Mouse (Mus musculus) left cerebral cortex, postnatal 4 days (tissue): ENCODE measurements around the gene 4930548H24Rik. TPM values are rescaled to one million over a fixed set of nuclear protein-coding genes. Genes with fewer than 3 reads are reported as not detected.
A peak's percentile ranks its signal among the peaks of the same experiment; 100 is the strongest.
"Not testable (repeated sequence)": the region's sequence is repeated elsewhere in the genome, so short reads cannot be mapped to it uniquely, and the experiment has no call there.

Experiments used
- DNase-seq: peaks from one replicate; pipeline ENCODE4 v3.0.0-alpha.2; 2022
- intact Hi-C: fragments of 180-260 bp; cut with DNase I; formaldehyde crosslinking; loops from one replicate; pipeline ENCODE4 v1.15.1; 2025
- total RNA-seq, 2 experiments: library from RNA; stranded (reverse); gene quantifications; 2 replicates each; pipeline ENCODE4 v1.2.3; 2021

The 4930548H24Rik gene
- total RNA-seq: under 1 TPM; 0.54 TPM

- no peak for DNase-seq
- intact Hi-C loops: no loop called here
These were observed at the start of gene 4930548H24Rik for GRCm38 (mm10) chr5:31485440-31485839. 4930548H24Rik (plus strand) TSS chr5:31485740.

DNA sequence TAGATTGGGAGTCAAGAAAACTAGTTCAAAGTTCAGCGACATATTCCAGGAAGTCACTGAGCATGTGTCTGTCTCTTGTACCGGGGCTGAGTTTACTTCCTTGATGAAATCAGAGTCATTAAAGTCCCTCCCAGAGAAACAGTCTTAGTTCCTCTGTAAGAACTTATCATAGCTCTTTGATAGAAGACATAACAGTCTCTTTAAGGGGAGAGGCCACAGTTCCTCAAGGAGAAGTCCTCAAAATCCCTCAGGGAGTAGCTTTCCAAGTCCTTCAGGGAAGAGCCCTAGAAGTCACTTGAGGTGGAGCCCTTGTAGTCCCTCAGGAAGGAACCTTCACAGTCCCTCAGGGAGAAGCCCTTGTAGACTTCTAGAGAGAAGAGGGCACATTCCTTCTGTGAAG lies 34.2 kb upstream of the 4930548H24Rik start:
- intact Hi-C loops: loop anchor here (5.0 kb wide), 1 partner anchor 154 kb away; the partner anchor contains the start of genes Fndc4 and Gckr
- no peak for DNase-seq

GRCm38 (mm10) chr5:31451878-31452561 lies 33.5 kb upstream of the 4930548H24Rik start, which contains the start of gene Zfp512:
Zfp512 (plus strand) TSS chr5:31452431.
- peak; percentile 96 for DNase-seq
- intact Hi-C loops: loop anchor here (5.0 kb wide), 1 partner anchor 155 kb away; the partner anchor contains the start of genes Fndc4 and Gckr

- DNase-seq: no peak
- intact Hi-C loops: loop anchor here (5.0 kb wide), 1 partner anchor 155 kb away; the partner anchor contains the start of genes Fndc4 and Gckr
These were observed 33.0 kb upstream of the 4930548H24Rik start for GRCm38 (mm10) chr5:31452562-31452878.

GRCm38 (mm10) chr5:31452886-31453410 lies 32.6 kb upstream of the 4930548H24Rik start:
- DNase-seq: no peak
- intact Hi-C loops: loop anchor here (5.0 kb wide), 1 partner anchor 156 kb away; the partner anchor contains the start of genes Fndc4 and Gckr

GRCm38 (mm10) chr5:31467798-31468197 lies 17.7 kb upstream of the 4930548H24Rik start:
- intact Hi-C loops: no loop called here
- DNase-seq: no peak

GRCm38 (mm10) chr5:31469711-31470110 lies 15.8 kb upstream of the 4930548H24Rik start:
- intact Hi-C loops: loop anchor here (10.0 kb wide), 1 partner anchor 195 kb away; no protein-coding TSS in a partner anchor
- no peak for DNase-seq

GRCm38 (mm10) chr5:31470334-31470733 lies 15.2 kb upstream of the 4930548H24Rik start:
- peak; percentile 41 for DNase-seq
- intact Hi-C loops: loop anchor here (10.0 kb wide), 1 partner anchor 196 kb away; no protein-coding TSS in a partner anchor

- no peak for DNase-seq
- intact Hi-C loops: no loop called here
These were observed 5.0 kb upstream of the 4930548H24Rik start for GRCm38 (mm10) chr5:31480536-31480935.

GRCm38 (mm10) chr5:31487889-31488288 lies 2.3 kb downstream of the 4930548H24Rik start:
- intact Hi-C loops: no loop called here
- no peak for DNase-seq

DNA sequence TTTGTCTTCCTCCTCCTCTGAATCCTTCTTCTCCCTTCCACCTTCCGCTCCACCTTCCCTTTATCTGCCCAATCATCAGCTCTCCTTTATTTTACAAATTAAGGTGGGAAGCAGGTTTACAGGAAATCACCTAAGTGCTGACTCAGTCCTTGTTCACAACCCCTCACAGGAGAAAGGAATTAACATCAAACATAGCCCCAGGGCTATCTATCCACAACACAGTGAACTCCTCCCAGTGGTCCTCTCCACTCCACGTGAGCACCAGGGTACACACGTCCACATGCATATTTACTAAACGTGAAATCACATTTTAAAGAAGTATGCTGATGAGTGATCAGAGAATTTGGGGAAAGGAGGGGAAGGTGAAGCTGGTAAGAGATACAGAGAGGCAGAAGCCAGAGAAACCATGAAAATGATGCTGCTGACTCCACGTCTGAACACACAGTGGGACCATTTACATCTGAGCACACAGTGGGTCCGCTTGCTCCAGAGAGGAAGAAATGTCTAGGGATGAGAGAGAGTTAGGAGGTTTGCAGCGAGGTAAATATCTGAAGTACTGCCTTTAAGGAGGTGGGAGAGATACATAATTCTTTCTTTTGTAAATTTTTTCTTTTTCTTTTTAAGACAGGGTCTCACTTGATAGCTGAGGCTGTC lies 3.7 kb downstream of the 4930548H24Rik start:
- intact Hi-C loops: no loop called here

GRCm38 (mm10) chr5:31492031-31492430 lies 6.5 kb downstream of the 4930548H24Rik start:
- intact Hi-C loops: no loop called here
- no peak for DNase-seq

More for the DNA sequence above, 3.7 kb downstream of the 4930548H24Rik start:
- DNase-seq: no peak

DNA sequence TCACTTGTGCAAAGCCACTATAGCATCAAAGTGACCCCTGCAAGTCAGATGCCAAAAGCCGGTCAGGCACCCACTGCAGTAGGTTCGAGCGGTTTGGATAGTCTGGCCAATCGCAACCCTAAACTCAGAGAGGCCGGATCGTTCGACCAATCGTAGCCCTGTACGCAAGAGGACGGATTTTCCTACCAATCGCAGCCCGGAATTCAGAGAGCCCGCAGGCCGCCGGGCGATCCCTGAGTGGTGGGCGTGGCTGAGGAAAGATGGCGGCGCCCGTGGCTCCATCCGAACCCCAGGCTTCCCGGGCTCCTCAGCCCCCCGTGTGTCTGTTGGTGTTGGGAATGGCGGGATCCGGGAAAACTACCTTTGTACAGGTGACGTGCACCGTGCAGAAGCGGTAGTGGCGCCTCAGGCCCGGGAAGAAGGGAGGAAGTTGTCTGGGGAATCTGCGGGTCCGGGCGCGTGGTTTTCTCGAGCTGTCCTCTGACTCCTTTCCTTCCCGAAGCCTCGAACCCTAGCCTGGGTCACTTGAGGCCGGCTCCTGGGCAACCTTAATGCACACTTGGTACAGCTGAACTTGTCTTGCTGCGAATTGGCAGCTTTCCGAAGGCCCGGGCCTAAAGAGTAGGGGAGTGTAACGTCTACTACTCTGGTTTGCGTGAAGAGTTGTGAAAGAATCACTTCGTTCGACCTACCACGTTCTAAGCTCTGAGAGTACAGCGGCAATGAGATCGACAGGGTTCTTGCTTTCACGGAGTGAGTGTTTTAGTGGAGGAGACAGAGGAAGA lies 9.2 kb downstream of the 4930548H24Rik start, which contains the start of gene Gpn1:
Gpn1 (plus strand) TSS at position 229 of the 785 bp plus-strand sequence.
- intact Hi-C loops: no loop called here
- DNase-seq: peak; percentile 90

DNA sequence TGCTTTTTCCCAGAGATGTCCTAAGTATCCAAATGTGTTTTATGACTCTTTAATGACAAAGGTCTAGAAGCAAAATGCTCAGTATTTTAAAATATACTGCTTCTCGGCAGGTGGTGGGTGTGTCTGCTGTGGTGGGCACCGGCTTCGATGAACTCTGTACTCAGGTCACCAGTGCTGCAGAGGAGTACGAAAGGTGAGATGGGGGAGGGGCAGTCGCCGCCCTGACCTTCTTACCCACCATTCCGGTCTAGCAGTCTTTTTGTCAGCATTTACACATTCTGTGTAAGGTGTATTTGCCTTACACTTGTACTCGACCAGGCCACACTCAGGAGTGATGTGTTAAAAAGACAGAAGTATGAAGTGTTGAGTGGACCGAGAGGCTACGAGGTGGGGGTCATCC lies 19.3 kb downstream of the 4930548H24Rik start:
- no peak for DNase-seq
- intact Hi-C loops: no loop called here

DNA sequence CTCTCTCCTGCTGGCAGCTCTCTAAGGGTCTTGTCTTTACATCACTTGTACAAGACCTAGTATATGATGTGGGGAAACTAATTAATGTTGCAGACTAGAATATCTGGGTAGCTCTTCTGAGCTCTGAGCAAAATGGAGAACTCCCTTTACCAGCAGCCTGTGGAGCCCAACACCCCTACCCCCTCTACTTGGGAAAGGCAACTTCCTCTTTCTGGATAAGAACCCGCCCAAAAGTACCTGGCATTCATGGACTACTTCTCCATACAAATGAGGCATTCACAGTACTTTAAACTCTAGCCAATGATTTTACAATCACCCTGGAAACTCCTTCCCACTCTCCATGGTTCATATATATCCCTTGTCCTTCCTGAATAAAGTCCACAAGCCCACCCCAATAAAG lies 26.9 kb downstream of the 4930548H24Rik start:
- DNase-seq: no peak
- intact Hi-C loops: no loop called here

DNA sequence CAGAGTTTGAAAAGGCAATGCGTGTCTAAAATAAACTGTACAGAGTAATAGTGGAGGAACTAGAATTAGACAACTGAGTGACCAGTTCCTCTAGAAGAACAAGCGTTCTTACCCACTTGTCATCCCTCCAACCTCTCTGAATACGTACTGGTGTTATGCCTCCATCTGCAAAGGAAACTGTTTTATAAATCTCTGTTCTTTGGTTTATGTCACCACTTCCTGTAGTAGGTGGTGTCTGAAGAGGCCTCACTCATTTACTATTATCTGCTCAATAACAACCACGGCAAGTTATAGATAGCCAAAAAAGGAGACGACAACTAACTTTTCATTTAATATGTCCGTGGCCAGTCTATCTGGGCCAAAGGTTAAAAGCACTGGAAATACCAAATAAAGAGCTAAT lies 35.0 kb downstream of the 4930548H24Rik start:
- intact Hi-C loops: no loop called here
- DNase-seq: no peak

DNA sequence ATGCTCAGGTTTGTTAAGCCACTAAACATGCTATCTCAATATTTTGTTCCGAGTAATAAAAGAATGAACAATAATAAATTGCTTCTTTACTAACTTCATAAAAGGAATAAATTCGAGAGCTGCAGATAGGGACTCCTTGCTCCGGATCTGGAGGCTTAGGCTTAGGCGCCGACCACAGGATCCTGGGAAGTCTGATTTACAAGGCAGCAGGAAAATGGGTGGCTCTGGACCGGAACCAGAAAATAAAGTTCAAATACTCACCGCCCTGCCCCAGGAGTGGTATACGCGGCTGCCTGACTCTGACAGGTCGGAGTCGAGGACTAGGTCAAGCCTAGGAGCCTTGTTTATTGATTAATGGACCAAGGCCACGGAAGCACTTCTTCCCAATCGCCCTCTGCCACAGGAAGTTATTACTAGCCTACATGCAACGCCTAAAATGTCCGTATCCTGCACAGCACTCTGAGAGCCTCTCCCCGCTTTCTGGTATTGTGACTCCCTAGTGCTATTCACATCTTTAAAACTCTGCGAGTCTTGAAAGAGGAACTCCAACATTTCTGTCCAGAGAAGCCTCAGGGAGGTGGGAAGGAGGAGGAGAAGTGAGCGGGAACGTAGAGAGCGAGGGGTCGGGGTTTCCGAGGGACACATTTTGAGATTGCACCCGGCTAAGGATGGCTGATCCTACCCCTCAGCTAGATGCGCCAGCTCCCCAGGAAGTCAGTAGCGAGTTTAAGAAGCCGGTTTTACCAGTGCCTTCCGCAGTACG lies 41.0 kb downstream of the 4930548H24Rik start, which contains the start of gene Slc4a1ap:
Slc4a1ap (plus strand) TSS at position 642 of the 763 bp plus-strand sequence.
- intact Hi-C loops: no loop called here
- peak; percentile 66 for DNase-seq

DNA sequence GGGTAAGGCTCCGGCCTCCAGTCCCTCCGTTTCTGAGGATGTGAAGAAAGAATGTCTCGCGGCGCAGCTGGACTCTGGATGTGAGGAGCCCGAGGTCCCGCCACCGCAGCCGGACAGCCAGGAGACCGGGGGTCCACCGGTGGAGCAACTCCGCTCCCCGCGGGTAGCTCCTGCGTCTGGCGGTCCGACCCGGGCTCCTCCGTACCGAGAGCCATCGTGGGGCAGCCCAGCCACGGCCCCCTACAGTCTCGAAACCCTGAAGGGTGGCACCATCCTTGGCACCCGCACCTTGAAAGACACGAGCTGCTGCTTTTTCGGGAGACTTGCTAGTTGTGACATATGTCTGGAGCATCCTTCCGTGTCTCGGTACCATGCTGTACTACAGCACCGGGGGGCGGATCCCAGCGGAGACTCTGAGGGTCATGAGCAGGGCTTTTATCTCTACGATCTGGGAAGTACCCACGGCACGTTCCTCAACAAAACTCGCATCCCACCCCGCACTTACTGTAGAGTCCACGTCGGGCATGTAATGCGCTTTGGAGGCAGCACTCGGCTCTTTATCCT lies 41.7 kb downstream of the 4930548H24Rik start:
- intact Hi-C loops: no loop called here
- no peak for DNase-seq

DNA sequence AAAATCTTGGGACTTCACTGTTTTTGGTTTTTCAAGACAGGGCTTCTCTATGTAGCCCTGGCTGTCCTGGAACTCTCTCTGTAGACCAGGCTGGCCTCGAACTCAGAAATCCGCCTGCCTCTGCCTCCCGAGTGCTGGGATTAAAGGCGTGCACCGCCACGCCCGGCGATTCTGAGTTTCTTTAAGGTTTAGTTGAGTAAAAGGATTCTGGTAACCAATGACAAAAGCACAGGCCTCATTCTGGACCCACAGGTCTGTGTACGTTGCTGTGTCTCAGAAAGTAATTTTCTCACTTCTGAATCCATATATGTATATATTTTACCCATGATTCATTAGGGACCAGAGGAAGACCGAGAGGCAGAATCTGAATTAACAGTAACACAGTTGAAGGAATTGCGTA lies 42.2 kb downstream of the 4930548H24Rik start, which contains the start of gene Supt7l:
Supt7l (minus strand) TSS at position 101 of the 400 bp plus-strand sequence.
- intact Hi-C loops, DNase-seq: not testable (repeated sequence)
